Mouse (Mus musculus): ENCODE data around the gene Ankrd23. TPM values are rescaled to one million over a fixed set of nuclear protein-coding genes. Genes with fewer than 3 reads are reported as not detected.

The Ankrd23 gene
- total RNA-seq, 2 experiments from 2014 or later = 5.2 to 6.4 TPM

DNA sequence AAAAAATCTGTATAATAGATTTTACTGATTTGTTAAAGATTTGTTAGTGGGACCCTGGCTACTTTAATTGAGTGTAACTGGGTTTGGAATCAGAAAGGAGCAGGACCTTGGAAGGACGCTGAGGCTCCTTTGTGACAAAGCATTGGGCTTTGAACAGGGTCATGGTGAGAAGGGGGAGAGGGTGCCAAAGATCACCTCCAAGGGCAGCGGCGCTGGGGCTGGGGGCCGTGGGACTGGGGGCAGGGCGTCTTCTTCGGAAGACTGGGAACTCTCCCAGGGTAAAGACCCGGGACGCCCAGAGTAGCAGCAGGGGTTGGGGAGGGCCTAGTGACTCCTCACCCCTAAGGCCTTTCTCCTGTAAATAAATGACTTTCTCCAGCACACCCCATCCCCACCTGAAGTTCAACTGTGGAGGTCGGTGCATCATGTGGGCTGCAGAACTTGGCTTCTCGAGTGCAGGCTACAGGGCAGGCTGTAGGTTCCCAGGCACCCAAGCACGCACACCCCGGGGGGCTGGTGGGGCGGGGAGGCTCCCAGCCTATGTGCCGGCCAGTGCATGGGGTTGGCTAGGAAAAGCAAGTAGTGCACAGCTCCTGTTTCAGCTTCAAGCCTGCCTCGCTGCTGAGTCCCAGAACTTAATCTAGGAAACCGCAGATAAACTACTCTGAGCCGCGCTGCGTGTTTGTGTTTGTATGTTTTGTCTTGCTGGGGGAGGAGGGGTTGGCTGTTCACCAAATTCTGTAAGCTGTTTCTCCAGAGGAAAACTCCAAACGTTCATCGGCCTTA is 31.3 kb upstream of the Ankrd23 start:
- no peak for DNase-seq (ENCODE audit: low spot score in 2 of 2)
- intact Hi-C loops (cut with DNase I) = no loop called here

DNA sequence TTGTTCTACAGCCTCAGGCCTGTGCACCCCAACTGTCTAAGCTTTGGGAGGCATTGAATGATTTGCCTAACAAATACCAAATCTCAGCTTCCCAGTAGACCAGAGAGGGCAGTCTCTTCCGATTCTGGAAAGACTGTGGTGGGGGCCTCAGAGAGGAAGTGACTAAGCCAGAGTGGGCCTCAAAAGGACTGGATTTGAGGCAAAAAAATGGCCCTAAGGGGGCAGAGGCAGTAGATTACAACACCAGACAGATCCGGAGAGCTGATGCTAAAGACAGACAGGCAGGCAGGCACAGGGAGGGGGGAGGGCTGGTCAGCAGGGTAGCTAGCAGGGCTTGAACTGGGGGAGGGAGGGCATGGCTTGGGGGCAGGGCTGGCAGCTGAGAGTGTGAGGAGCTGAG is 29.7 kb upstream of the Ankrd23 start:
- no peak for DNase-seq (ENCODE audit: low spot score in 2 of 2)

DNA sequence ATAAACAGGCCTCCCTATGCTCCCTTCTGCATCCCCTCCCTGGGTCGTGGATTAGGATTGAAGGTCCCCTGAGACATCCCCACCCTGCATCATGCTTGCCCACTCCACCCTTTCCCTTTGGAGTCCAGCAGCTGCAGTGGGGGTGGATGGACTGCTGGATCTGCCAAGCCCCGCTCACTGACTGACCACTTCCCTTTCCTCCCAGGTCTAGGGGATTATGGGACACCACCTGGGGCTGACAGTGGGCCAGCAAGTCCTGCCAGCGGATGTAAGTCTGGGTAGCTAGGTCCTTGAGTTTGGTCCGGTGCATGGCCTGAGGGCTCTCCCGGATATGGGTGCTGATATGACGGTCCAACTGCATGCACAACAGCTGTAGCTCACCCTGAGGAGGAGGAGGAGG is 27.4 kb upstream of the Ankrd23 start:
- intact Hi-C loops (cut with DNase I) = no loop called here
- DNase-seq (ENCODE audit: low spot score in 2 of 2) = no peak

More for the DNA sequence above, 29.7 kb upstream of the Ankrd23 start:
- intact Hi-C loops (cut with DNase I) = no loop called here

DNA sequence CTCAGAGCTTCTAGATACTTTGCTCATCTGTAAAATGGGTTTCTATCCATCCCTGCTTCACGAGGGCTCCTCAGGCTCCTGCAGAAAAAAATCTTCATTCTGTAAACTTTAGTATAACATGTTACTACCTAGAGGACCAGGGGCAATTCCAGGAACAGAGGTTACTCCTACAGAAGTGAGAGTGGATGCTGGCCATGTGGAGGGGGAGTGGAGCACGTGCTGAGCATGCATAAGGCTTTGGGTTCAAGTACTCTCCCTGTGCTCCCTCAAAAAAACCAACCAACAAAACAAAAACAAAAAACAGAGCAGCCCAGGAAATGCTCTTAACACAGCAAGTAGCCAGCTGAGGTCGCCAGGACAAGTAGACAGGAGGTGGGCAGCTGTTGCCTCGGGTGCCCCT is 26.9 kb upstream of the Ankrd23 start:
- intact Hi-C loops (cut with DNase I) = no loop called here

DNA sequence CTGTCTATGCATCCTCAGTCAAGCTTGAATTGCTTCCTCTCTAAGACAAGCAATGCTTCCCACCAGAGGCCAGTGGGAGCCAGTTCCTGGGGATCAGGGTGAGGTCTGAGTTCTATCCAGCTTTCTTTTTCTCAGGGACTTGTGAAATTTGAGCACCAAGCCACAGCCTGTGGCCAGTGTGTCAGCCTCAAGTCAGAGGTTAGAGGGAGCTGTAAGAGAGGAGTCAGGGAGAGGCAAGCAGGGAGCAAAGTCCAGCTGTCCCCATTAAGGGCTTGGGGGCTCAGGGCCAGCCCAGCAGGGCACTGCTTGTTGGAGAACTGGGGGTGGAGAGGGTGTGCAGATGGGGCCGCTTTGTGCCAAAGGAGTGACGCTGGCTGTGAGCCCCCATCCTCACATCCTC is 26.5 kb upstream of the Ankrd23 start:
- no peak for DNase-seq (ENCODE audit: low spot score in 2 of 2)
- intact Hi-C loops (cut with DNase I) = no loop called here

More for the DNA sequence above, 26.9 kb upstream of the Ankrd23 start:
- no peak for DNase-seq (ENCODE audit: low spot score in 2 of 2)

DNA sequence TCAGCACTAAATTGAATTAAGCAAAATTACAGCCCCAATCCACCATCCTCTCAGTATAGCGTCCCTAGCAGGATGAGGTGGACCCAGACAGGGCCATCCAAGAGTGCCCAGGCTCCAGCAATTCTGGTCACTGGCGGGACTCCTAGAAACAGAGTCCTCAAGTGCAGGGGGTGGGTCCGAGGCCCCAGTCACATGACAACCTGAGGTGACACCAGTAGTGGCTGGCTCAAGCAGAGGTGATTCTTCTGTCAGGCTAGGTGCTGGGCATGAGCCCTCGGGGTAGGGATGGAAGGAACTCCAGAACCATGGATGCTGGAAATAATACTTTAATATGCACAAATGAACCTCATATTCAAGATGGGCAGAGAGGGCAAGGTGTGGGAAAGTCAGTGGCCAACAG is 25.7 kb upstream of the Ankrd23 start:
- no peak for DNase-seq (ENCODE audit: low spot score in 2 of 2)
- intact Hi-C loops (cut with DNase I) = no loop called here

DNA sequence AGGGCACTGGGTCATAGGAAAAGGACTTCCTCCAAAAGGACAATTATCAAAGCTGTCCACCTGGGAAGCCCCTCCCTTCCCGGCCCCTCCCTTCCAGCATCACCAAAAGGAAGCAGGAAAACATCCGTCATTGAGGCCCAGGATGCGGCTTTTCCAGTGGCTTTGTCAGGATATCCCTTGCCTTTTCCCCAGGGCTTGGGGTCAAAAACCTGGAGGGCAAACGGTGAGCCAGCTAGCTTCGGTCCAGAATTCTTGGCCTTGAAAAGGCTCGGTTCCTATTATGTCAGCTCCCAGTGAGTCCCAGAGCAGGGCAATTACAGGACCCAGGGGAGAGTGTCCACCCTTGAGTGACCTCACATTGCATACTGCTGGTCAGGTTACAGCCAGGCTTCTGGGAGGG is 24.2 kb upstream of the Ankrd23 start:
- DNase-seq (ENCODE audit: low spot score in 2 of 2) = no peak
- intact Hi-C loops (cut with DNase I) = no loop called here

DNA sequence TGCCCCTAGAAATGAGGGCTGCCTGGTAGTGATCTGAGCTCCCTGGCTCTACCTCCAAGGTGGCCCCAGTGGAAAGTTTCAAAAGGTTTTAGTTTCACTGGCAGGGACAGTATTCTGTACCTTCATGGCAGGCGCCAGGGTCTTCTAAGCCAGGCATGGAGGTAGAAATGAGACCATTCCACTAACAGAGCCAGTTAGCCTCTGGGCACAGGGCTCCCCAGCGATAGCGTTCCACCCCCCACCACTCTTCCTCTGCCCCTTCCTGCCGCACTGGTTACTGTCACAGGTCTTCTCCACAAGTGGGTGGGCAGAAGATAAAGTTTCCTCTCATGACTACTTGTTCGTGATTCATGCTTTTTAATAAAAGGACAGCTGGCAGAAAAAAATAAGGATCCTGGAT is 23.2 kb upstream of the Ankrd23 start:
- no peak for DNase-seq (ENCODE audit: low spot score in 2 of 2)
- intact Hi-C loops (cut with DNase I) = no loop called here

DNA sequence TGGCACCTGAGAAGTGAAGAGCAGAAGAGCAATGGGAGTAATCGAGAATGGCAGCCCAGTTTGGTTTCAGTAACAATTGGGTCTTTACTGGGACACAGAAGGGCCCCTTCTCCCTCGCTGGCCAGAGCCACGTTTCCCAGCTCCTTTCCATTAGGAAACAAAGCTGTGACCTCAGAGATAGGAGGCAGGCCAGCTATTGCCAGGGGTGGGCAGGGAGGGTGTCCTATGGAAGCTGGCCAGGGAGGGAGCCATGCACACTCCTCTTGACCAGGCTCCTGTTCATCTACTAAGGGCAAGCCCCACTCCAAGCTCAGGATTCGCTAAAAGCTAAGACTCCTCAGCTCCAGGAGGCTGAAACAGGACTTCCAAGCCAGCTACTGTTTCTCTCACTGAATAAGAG is 22.6 kb upstream of the Ankrd23 start:
- intact Hi-C loops (cut with DNase I) = no loop called here

DNA sequence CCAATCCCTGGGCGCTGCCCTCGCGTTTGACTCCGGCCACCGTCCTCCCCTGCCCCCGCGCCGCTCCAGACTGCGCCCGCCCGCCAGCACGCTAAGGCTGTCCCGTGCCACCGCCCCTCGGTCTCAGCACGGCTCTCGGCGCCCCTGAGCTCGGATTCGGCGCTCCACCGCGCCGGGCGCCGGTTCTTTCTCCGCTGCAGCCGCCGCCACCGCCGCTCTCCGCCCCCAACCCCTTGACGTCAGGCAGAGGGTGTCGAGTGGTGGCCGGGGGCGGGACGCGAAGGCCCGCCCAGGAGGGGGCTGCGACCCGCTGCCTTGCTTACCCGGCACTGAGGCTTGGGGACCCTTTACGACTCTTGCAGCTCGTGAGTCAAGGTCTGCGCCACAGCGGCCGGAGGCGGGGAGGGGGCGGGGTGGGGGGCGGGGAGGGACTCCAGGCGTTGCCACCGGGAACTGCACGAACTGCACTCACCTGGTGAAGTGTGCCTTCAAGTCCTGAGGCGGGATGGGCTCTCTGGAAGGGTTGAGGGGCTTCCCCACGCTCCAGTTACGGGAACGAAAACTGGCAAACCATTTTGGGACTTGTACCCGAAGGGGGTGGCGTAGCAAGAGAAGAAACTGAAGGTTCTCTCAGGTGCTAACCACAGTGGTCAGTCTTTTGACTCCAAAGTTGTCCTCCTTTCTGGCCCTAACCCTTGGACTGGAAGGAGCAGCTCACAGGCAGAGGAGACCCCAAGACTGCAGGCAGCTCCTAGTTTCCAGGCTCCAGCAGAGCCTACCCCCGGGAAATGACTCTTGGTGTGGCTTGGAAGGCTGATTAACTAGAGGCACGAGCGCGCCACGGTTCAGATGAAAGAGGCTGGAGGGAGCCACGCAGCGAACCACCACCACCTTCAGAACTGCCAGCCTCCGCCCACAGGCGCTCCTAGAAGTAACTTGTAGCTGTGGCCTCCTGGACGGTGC is 21.6 kb upstream of the Ankrd23 start, which contains the start of gene Sema4c:
Gene Sema4c, minus strand, starts transcription at position 319 of the 963 bp plus-strand sequence.
- intact Hi-C loops (cut with DNase I) = no loop called here
- peak in 1 of 2 experiments; percentile 77 for DNase-seq (ENCODE audit: low spot score in 2 of 2)

More for the DNA sequence above, 22.6 kb upstream of the Ankrd23 start:
- DNase-seq (ENCODE audit: low spot score in 2 of 2) = no peak

DNA sequence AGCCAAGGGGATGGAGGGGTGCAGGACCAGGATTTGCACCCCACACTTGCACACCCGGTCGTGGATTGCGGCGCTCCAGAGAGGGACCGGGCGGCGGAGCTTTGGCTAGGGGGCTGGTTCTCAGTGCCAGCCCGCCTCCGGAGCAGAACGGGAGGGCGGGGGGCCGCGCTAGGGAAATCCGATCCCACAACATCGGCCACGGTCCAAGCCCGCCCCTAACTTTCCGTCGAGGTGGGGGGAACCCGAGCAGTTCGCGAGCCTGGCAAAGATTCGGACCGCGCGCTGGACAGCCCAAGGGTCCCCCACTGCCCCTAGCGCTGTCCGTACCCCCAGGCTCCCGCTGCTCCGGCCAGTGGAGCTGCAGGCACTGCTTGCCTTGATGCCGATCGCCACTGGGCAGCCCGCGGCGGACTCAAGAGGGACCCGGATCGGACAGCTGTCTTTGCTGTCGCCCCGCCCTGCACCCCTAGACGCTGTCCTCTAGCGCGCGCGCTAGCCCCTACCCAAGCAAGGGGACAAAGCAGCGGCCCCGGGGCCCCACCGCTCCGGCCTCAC is 20.9 kb upstream of the Ankrd23 start:
- DNase-seq (ENCODE audit: low spot score in 2 of 2) = peak in 1 of 2 experiments; percentile 73
- intact Hi-C loops (cut with DNase I) = no loop called here

DNA sequence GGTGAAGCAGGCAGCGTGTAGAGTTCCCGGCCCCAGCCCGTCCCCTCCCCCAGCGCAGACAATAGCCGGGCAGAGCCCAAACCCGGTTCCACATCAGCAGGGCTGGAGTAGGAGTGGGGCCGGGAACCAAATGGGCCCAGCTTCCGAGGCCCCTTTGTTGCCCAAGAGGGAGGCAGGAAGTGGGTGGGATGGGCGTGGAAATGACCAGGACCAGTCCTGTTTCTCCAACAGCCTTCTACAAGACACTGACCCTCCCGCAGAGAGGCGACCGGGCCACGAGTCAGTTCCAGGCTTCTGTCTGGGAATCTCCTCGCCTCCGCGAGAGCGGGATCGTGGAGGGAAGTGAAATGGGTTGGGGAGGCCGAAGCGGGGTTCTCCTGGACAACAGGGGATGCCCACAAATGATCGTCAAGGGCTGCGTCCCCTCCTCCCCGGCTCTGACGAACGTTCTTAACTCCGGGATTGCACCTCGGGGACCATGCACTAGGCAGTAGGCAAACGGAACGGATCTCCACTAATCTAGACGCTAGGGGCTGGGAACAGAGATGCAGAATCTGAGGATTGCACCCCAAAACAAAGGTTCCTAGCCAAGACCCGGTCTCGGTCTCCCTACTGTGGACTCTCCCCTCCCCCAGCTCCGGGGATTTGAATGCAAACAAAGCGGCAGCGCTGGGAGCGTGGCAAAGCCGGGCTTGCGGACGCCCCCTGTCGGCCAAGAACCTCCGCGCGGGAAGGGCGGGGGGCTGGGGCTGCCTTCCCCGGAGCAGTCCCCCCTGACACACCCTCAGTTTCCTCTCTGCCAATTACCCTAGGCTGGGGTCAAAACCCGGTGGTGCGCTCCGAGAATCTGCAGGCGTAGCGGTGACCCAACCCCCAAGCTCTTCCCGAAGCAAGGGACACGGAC is 20.1 kb upstream of the Ankrd23 start:
- DNase-seq (ENCODE audit: low spot score in 2 of 2) = peak; percentile 94
- intact Hi-C loops (cut with DNase I) = no loop called here

DNA sequence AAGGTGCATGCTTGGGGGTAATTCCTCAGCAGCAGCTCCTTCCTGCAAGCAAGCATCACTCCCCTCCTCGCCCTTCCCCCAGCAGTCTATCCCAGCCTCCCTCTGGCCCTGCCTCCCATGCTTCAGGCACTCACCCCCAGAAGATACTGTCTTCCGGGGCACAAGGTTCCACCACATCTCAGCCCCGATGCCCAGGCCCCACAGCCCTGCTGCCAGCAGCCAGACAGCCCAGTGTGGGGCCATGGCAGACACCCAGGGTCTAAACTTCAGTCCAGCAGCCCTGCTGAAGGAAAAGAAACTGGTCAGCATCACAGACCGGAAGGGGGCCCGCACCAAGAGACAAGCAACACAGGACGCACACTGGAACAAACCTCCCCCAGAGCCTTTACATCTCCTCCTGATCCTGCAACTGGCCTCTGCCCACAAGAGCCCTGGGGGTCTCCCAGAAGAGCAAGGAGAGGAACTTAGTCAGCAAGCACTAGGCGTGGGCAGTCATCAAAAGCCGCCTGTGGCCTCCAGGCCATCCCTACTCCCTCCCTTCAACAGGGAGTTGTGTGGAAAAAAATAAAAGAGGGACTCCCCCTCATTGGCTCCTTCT is 19.2 kb upstream of the Ankrd23 start:
- intact Hi-C loops (cut with DNase I) = no loop called here
- DNase-seq (ENCODE audit: low spot score in 2 of 2) = no peak

DNA sequence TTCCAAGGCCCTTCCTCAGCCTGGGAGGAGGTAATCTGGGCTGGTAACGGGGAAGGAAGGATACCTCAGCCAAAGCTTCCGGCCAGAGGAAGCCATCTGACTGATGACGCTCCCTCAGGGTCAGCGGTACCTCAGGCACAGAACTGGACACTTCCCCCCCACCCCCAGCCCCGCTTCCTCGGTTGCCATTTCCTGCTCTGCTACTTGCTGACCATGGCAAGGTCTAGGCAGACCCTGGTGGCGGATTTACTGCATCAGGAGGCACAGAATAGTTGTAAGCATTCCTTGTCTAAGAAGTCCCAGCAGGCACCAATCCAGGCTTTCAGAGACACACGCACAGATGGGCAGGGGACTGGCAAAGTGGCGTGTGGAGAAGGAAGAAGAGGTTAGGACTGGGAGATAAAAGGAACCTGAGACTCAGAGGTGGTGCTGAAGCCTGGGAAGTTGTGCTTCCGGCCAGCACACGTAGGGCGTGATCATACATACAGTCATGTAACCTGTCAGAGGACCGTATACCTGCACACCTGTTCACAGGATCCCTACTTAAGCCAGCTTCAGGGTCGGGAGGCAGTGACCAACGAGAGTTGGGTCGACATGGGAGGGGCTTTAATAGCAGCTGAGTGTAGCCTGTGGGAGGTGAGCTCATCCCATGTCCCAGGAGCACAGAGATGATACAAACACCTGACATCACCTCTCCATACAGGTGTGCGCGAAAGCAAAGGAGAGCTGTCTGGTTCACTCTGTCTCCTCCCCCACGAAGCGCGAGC is 18.1 kb upstream of the Ankrd23 start:
- no peak for DNase-seq (ENCODE audit: low spot score in 2 of 2)
- intact Hi-C loops (cut with DNase I) = no loop called here

DNA sequence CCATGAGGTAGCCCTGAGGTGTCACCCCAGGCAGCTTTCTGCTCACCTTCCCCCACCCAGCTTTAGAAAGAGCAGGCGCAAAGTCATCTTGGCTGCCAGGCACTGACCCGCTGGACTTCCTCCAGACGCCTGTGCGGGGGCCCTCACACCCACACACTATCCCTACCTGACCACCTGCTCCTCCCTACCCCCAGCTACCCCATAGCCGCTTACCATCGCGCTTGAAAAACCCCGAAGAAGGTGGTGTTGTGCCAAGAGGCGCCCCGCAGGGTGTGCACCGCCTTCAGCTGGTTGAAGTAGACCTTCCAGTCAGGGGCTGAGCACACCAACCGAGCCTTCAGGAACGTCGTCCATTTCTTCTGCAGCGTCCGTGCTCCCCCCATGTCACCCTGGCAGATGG is 15.8 kb upstream of the Ankrd23 start:
- DNase-seq (ENCODE audit: low spot score in 2 of 2) = no peak
- intact Hi-C loops (cut with DNase I) = no loop called here

DNA sequence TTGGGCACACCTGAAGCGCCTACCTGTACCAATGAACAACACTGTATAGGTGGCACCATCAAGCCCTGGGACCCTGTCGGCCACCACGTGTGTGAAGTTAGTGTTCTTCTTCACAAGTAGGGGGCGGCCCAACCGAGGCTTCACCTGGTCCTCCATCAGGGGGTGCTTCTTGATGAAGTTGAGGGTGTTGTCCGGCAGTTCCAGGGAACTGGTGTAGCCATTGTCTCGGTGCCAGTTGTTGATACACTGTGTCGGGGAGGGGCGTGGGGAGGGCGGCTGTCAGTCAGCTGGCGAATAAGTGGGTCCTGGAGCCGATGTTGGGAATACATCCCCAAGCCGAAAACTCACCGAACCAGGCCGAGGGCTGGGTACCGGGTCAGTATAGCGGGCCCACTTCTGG is 15.2 kb upstream of the Ankrd23 start:
- no peak for DNase-seq (ENCODE audit: low spot score in 2 of 2)
- intact Hi-C loops (cut with DNase I) = no loop called here

DNA sequence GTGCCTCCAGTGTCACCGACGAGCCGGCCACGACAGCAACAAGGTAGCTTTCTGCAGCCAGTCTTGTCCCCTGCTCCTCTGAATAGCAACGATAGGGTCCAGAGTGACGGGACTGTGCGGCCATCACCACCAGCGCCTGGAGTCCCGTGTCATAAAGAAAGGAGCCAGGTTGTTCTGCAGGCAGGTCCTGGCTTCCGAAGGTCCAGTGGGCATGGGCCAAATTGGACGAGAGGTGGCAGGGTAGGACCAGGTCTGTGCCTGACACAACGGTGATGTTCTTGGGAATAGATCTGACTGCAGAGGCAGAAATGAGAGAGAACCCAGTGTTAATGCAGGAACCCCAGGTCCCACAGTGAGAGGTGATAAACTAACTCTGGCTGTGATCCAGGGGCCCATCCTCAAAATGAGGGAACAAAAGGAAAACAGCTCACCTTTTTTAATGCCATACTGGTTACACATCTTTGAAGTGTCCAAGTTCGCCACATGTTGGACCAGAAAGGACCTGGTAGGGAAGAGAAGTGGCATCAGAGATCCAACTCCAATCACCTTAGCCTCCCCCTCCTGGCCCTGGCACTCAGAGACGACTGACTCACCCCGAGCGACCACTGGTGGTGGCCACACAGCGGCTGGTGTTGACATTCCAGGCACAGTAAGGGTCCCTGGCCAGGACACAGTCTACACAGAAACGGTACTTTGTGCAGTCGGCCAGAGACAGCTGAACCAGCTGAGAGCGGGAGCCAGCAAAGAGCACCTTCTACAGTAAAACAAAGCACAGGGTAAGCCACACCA is 13.6 kb upstream of the Ankrd23 start:
- intact Hi-C loops (cut with DNase I) = no loop called here

More for the DNA sequence above, 13.6 kb upstream of the Ankrd23 start:
- DNase-seq (ENCODE audit: low spot score in 2 of 2) = no peak

Data from left cerebral cortex, postnatal 14 days (tissue).